Mouse (Mus musculus): ENCODE data around the gene Ltb4r2.
A peak's percentile ranks its signal among the peaks of the same experiment; 100 is the strongest.

Gene Ltb4r2

DNA sequence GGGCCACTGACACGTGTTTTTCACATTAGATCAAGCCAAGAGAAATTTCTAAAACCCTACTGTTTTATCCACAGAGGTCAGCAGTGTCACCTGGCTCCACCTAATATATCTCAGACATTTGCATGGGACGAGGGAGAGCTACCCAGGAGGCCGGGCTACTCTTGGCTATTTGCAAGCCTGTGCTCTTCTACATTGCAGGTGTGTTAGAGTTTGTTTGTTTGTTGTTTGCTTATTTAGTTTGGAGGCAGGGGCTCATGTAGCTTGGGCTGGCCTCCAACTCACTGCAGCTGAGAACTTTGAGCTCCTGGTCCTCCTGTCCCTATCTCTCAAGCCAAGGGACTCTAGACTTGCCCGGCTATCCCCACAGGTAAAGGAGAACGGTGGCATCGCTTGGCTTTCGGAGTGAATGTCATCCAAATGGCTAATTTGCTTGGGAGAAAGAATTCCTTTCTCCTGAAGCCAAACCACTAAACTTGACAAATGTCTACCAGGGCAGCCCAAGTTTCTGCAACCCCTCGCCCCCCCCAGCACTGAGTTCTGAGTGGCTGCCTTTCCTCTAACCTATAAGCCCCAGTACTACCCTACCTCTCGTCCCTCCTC is 21.2 kb downstream of the Ltb4r2 start:
- no peak for DNase-seq

DNA sequence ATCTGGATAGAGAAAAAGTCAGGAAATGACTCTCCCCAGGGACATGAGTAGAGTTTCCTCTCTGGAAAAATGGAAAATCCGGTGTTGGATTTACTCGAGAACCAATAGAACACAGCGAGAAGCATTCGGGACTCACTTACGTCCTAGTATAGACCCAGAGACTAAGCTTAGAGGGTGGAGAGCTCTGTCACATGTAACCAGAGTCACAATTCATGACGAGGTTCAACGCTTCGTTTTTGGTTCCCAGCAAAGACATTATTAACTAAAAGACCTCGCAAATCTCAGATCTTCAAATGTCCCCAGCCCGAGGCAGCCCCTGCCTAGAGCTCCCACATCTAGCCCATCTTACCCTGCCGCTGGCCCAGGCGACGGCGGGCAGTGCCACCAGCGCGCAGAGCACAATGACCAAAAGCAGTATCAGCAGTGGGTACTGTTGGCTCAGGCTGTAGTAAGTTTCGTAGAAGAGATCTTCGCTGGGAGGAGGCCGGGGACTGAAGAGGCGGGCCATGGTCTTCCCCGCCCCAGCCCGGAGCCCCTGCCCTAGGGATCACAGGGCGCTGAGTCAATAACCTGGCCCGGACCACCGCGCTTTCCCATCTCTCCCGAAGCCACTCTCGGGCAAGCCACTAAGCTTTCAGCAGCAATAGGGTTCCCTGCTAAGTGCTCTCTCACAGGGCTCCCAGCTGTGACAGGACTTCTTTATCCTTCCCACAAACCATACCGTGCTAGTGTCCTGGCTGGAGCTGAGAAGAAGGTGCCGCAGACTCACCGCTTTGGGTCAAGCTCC is 22.1 kb downstream of the Ltb4r2 start:
- no peak for DNase-seq

DNA sequence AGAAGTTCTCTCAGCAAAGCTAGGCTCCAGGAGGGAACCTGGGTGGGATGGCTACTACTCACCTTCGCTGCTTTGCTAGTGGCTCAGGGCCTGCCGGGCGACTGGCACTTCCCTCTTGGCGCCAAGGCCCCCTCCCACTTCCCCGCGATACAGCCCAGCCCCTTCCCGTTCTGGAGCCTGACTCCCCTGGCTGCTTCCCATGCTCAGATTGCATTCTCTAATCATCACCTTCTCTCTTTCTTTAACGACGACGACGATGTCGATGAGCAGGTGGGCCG is 22.7 kb downstream of the Ltb4r2 start, which contains the start of gene Adcy4:
TSS of gene Adcy4 (minus strand) at position 138 of the 278 bp plus-strand sequence.
- no peak for DNase-seq

DNA sequence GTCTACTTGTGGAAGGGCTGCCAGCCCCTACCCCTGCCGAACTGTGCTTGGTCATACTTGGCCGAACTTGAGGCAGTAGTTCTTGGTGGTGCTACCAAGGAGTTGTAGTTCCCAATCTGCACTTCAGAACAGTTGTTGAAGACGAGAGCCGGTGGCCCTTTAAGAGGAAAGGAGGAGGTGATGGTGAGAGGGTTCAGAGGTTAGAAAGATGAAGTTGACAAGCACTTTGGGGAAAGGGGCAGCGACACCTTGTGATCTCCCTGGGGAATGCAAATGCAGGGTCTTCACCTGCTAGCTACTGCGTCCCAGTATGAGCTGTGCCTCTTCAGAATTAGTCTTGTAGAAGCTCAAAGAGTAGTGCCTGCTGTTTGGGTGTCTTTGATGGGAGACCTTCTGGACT is 24.0 kb downstream of the Ltb4r2 start:
- no peak for DNase-seq

DNA sequence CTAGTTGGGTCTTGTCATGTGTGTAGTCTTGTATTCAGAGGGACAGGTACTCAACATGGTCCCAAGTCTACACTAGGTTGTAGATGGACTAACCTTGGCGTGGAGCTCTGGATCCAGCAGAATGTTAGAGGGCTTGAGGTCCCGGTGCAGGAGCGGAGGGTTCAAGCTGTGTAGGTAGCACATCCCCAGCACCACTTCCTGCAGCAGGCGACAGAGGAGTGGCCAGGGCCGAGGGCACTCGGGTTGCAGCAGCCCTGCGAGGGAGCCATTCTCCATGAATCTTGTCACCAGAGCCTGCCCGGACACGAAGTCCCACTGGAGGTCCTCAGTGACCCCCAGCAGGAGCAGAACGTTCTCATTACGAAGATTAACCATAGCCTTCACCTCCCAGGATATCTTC is 26.5 kb downstream of the Ltb4r2 start:
- no peak for DNase-seq

DNA sequence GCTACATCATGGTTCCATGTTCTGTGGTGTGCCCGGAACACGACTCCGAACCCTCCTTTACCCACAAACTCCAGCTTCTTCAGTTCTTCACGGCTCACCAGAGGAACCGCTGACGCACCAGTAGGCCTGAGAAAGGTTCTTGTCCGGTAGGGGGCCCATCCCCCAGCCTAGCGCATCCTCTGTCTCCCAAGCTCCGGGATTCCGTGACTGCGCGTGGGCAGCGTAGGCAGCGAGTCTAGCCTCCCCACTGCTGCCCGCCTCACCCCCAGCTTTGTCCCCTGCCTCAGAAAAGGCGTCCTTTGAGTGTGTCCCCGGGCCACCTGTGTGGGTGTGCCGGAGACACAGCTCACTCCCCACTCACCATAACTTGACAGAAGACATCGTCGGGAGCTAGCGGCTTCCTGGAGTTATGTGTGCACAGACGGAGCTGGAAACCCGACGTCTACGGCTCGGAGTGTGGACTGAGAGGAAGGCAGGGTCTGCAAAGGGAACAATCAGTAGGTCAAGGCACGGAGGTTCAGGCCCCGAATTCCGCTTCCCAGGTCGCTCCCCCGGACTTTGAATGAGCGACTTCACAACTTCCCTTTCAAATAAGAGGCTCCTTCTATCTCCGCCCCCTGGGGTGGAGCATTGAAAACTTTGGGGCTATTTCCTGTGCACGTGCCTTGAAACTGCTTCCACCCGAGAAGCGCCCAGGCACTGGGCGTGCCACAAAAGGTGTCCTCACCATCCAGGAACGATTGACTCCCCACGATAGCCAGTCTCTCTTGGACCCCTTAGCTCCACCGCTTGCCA is 27.2 kb downstream of the Ltb4r2 start, which contains the start of gene Ripk3:
TSS of gene Ripk3 (minus strand) at position 610 of the 795 bp plus-strand sequence.
- peak; percentile 63 to 72 for DNase-seq

DNA sequence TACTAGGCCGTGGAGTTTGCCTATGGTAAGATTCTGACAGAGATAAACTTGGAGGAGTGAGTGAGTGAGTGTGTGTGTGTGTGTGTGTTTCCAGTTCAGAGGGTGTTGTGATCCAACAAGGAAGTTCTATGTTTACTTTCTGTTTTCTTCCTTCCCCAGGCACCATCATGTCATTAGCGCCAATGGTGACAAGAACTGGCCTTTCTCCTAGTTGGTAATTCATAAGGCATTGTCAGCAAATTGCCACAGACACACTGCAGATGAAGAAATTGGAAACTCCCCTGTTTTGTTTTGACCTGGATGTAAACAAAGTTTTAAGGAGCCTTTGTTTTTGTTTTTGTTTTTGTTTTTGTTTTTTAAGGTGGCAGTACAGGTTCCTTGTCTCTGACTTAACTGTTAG is 32.2 kb downstream of the Ltb4r2 start:
- no peak for DNase-seq

DNA sequence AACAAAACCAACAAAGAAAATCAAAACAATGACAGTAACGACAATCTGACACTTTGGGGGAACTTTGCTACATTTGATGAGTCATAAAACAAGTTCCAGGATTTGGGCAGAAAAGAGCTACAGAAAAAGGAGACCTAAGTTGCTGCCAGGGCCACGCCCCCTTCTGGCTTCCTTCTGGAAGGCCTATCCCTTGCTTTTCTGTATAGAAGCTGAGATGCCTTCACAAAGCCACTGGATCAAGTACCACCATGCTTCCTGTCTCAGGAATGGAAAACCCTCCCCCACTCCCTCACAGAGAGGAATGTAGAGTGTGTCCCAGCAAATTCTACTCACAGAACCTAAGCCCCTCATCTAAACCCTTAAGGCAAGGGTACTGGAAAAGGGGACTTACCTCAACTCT is 32.7 kb downstream of the Ltb4r2 start:
- DNase-seq, result no peak

DNA sequence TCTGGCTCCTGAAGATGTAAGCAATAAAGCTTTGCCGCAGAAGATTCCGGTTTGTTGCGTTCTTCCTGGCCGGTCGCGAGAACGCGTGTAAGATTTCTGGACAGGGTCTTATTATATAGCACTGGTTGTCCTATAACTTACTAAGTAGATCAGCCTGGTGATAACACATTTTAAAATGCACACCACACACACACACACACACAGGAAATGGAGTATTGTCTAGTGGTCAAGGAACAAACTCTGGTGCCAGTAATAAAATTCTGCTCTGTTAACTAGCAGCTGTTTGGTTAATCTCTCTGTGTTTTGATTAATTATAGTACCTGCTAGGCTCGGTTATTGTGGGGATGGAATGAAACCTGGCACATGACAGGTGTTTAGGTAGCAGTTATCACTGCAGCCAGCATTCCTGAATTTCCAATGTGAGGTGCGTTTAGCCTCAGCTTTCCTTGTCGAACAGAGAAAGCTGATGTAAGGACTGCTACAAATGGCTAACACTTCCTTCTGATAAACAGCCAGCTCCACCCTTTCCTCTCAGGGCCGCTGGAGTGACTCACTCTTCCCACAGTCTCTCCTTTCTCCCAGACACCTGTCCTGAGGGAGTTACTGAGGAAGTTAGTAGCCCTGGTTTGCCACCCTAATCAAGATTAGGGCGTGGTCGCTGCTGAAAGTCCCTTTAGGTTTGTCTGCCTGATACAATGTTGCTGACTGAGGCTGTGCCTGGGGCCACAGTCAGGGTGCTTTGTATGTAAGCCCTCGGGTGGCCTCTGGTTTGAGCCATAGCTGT is 34.3 kb downstream of the Ltb4r2 start:
- no peak for DNase-seq
